Mouse (Mus musculus): ENCODE measurements around the gene Imp4.

- TF ChIP-seq NANOG (IDR thresholded peaks at IDR 0.05; ENCODE audit: borderline replicate concordance, low read length) (no peak), CTCF (conservative IDR thresholded peaks at IDR 0.05; ENCODE audit: low read length) (no peak)
These were observed 18.8 kb downstream of the Imp4 start for GRCm38 (mm10) chr1:34458431-34458830.

Data from E14TG2a.4 (cell line).